Mouse (Mus musculus) myocyte (in vitro differentiated cells): ENCODE measurements around the gene Med20.

Source experiments
- CEBPB ChIP-seq: IDR thresholded peaks from 2 replicates; pipeline ENCODE4 v1.6.1; 2011; ENCODE audit warnings: mild to moderate bottlenecking, moderate library complexity; ENCODE audit not compliant: poor library complexity, insufficient read depth, severe bottlenecking
- E2F4 ChIP-seq: IDR thresholded peaks from one replicate; pipeline ENCODE4 v1.6.1; 2011; ENCODE audit warnings: mild to moderate bottlenecking, control low read depth, moderate library complexity; ENCODE audit not compliant: insufficient read depth
- MYOD1 ChIP-seq, 3 experiments: IDR thresholded peaks; one replicate each; pipeline ENCODE4 v1.6.1; 2011; ENCODE audit warnings: control low read depth in 2 of 3, low read depth in 2 of 3, mild to moderate bottlenecking in 2 of 3, moderate library complexity in 1 of 3; ENCODE audit not compliant: insufficient read length in 2 of 3, control insufficient read depth in 1 of 3
- MYOG ChIP-seq, 3 experiments: IDR thresholded peaks; one replicate each; pipeline ENCODE4 v1.6.1; 2011; ENCODE audit warnings: control low read depth in 2 of 3, low read depth in 2 of 3, mild to moderate bottlenecking in 2 of 3; ENCODE audit not compliant: insufficient read length in 2 of 3, control insufficient read depth in 1 of 3, insufficient read depth in 1 of 3
- POLR2A ChIP-seq: IDR thresholded peaks from one replicate; pipeline ENCODE4 v1.6.1; 2011; ENCODE audit warnings: low read depth, mild to moderate bottlenecking, control low read depth, moderate library complexity; ENCODE audit not compliant: insufficient read length
- POLR2AphosphoS2 ChIP-seq: IDR thresholded peaks from one replicate; pipeline ENCODE4 v1.6.1; 2011; ENCODE audit warnings: low read depth, control low read depth; ENCODE audit not compliant: insufficient read length
- SRF ChIP-seq: IDR thresholded peaks from one replicate; pipeline ENCODE4 v1.6.1; 2011; ENCODE audit warnings: low read depth; ENCODE audit not compliant: control insufficient read depth, insufficient read length
- TCF12 ChIP-seq: IDR thresholded peaks from one replicate; pipeline ENCODE4 v1.6.1; 2011; ENCODE audit warnings: mild to moderate bottlenecking, control low read depth; ENCODE audit not compliant: poor library complexity, insufficient read depth, severe bottlenecking

- peak; percentile 52 for TF ChIP-seq POLR2A
- TF ChIP-seq SRF = no peak
- peak; percentile 52 to 91 (median 69) for TF ChIP-seq MYOG (IDR thresholded peaks at IDR 0.05; ENCODE audit: control insufficient read depth in 1 of 3, insufficient read depth in 1 of 3, insufficient read length in 2 of 3, low read depth in 2 of 3)
- TF ChIP-seq MYOD1 (IDR thresholded peaks at IDR 0.05; ENCODE audit: control insufficient read depth in 1 of 3, insufficient read length in 2 of 3, low read depth in 2 of 3) = peak; percentile 85 to 93 (median 90)
- no peak for TF ChIP-seq E2F4
- TF ChIP-seq CEBPB = peak; percentile 69; the same call in 1 of the 2 replicates
- peak; percentile 24 for TF ChIP-seq TCF12
- peak; percentile 73 for TF ChIP-seq POLR2AphosphoS2
Observed at GRCm38 (mm10) chr17:47595248-47596161, 15.9 kb upstream of the Med20 start.
